Mouse (Mus musculus): Measurements from ENCODE around the gene Tppp3.

The Tppp3 gene

GRCm38 (mm10) chr8:105471314-105472015 is at the start of gene Tppp3:
Tppp3 (minus strand) TSS chr8:105471526.
- peak; percentile 87 for DNase-seq (ENCODE audit: low read depth, low spot score)

- no peak for DNase-seq (ENCODE audit: low read depth, low spot score)
Observed at GRCm38 (mm10) chr8:105521061-105521460, 49.7 kb upstream of the Tppp3 start.

GRCm38 (mm10) chr8:105520521-105520920 is 49.2 kb upstream of the Tppp3 start:
- DNase-seq (ENCODE audit: low read depth, low spot score) = no peak

GRCm38 (mm10) chr8:105519591-105519990 is 48.3 kb upstream of the Tppp3 start:
- DNase-seq (ENCODE audit: low read depth, low spot score) = no peak

- no peak for DNase-seq (ENCODE audit: low read depth, low spot score)
Observed at GRCm38 (mm10) chr8:105518436-105519313, 47.3 kb upstream of the Tppp3 start, which contains the start of gene Hsd11b2. Hsd11b2 (plus strand) TSS chr8:105518755.

- DNase-seq (ENCODE audit: low read depth, low spot score) = no peak
Observed at GRCm38 (mm10) chr8:105517346-105517745, 46.0 kb upstream of the Tppp3 start.

- peak; percentile 78 for DNase-seq (ENCODE audit: low read depth, low spot score)
Observed at GRCm38 (mm10) chr8:105516018-105516645, 44.8 kb upstream of the Tppp3 start.

- no peak for DNase-seq (ENCODE audit: low read depth, low spot score)
Observed at GRCm38 (mm10) chr8:105514656-105515055, 43.3 kb upstream of the Tppp3 start.

GRCm38 (mm10) chr8:105514194-105514593 is 42.9 kb upstream of the Tppp3 start:
- DNase-seq (ENCODE audit: low read depth, low spot score) = no peak

GRCm38 (mm10) chr8:105509997-105510735 is 38.8 kb upstream of the Tppp3 start:
- DNase-seq (ENCODE audit: low read depth, low spot score) = no peak

GRCm38 (mm10) chr8:105508758-105509157 is 37.4 kb upstream of the Tppp3 start:
- no peak for DNase-seq (ENCODE audit: low read depth, low spot score)

GRCm38 (mm10) chr8:105506977-105507376 is 35.7 kb upstream of the Tppp3 start:
- DNase-seq (ENCODE audit: low read depth, low spot score) = no peak

- no peak for DNase-seq (ENCODE audit: low read depth, low spot score)
Observed at GRCm38 (mm10) chr8:105504617-105505016, 33.3 kb upstream of the Tppp3 start.

GRCm38 (mm10) chr8:105499787-105500186 is 28.5 kb upstream of the Tppp3 start:
- DNase-seq (ENCODE audit: low read depth, low spot score) = no peak

GRCm38 (mm10) chr8:105496439-105497180 is 25.3 kb upstream of the Tppp3 start, which contains the start of gene Zdhhc1:
Zdhhc1 (minus strand) TSS chr8:105496902.
- no peak for DNase-seq (ENCODE audit: low read depth, low spot score)

GRCm38 (mm10) chr8:105495350-105496302 is 24.3 kb upstream of the Tppp3 start:
- no peak for DNase-seq (ENCODE audit: low read depth, low spot score)

GRCm38 (mm10) chr8:105494566-105494965 is 23.2 kb upstream of the Tppp3 start:
- no peak for DNase-seq (ENCODE audit: low read depth, low spot score)

- no peak for DNase-seq (ENCODE audit: low read depth, low spot score)
Observed at GRCm38 (mm10) chr8:105493495-105493894, 22.2 kb upstream of the Tppp3 start.

- DNase-seq (ENCODE audit: low read depth, low spot score) = no peak
Observed at GRCm38 (mm10) chr8:105489281-105489680, 18.0 kb upstream of the Tppp3 start.

GRCm38 (mm10) chr8:105488082-105488481 is 16.8 kb upstream of the Tppp3 start:
- DNase-seq (ENCODE audit: low read depth, low spot score) = no peak

All from embryo, embryonic 11.5 days (tissue).